Mouse (Mus musculus): ENCODE data around the gene Pds5a. TPM values are rescaled to one million over a fixed set of nuclear protein-coding genes. Genes with fewer than 3 reads are reported as not detected.

The Pds5a gene
- polyA plus RNA-seq, 1 experiment from 2014 or later = 23.1 TPM

DNA sequence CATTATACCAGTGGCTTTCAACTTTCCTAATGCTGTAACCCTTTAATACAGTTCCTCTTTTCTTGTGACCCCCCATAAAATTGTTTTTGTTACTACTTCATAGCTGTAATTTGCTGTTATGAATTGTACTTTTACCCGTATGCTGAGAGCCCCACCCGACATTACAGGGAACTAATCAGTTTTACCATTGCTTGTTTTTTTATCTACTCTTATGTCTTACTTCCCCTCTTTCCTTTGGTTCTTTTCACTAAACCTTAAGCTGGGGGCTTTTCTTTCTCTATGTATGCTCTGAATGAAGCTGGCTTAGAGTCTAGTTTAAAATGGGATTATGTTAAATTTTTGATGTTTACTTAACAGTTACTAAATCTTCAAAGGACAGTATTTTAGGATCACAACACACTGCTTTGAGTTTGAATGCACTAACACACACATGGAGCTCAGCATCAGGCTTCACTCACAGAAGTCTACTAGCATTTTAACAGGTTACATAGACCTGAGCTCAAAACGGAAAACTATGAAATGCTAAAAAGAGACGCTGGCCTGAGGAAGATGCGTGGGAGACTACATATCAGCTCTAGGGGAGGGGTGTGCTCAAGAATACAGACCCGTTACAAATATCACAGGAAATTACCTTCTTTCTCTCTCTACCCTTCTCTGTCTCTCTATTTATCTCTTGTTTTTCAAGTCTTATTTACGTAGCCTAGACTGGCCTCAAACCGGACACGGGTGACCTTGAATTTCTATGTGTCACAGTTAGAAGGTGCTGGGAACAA lies 84.7 kb downstream of the Pds5a start:
- Histone ChIP-seq H3K4me3 (replicated peaks) (no peak overlapping the region), H3K27me3 (no peaks in the 10 kb centered on the region), H3K36me3 (peaks cover 77% of the 10 kb centered on the region), H3K4me1 (replicated peaks) (peaks cover 15% of the 10 kb centered on the region), H3K9me3 (replicated peaks) (no peaks in the 10 kb centered on the region), H3K9ac (no peak overlapping the region), H3K27ac (no peak overlapping the region), H3K4me2 (no peak overlapping the region)
- DNase-seq (no peak), ATAC-seq (ENCODE audit: low read depth) (no peak)
- WGBS (ENCODE audit: insufficient replicate concordance) = 50% methylated on average over 9 of the region's 9 CpGs

DNA sequence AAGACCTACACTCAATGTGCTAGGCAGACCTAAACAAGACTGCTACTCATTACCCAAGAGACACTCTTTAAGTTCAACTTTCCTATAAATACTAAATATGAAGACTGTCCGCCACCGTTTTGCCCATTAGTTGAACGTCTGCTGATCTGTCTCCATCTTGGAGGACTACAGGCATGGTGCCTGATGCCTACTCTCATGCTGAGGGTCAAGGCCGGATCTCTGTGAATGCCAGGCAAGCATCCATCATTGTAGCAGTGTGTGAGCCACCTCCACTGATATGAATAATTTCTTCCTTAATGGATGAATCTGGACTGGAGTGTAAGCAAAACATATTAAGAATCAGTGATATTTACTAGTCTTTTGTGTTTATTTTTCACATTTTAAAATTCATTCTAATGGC lies 87.5 kb downstream of the Pds5a start:
- Histone ChIP-seq H3K27ac (no peak overlapping the region), H3K4me2 (no peak overlapping the region), H3K36me3 (peaks cover 65% of the 10 kb centered on the region), H3K27me3 (no peaks in the 10 kb centered on the region), H3K9me3 (replicated peaks) (no peaks in the 10 kb centered on the region), H3K4me1 (replicated peaks) (peaks cover 12% of the 10 kb centered on the region), H3K4me3 (replicated peaks) (no peak overlapping the region), H3K9ac (no peak overlapping the region)
- ATAC-seq (ENCODE audit: low read depth) (no peak), DNase-seq (no peak)
- WGBS (ENCODE audit: insufficient replicate concordance) = 79% methylated on average over 4 of the region's 4 CpGs

DNA sequence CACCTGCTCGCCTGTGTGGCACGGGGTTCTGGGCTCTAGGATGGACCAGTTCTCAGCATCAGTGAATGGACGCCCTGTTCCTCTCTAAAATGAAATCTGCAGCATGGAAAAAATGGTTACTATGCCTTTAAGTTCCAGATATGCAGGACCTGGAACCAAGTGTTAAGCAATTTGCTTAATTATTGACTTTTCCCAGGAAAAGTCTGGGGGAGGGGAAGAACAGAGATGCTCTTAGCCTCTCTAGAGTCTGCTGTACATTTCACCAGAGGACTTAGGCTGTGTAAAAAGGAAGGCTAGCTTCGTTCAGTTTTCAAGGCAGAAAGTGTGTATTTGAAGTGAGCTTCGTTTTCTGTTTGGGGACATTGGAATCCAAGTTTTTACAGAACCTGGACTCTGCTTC lies 88.3 kb downstream of the Pds5a start:
- Histone ChIP-seq H3K36me3 (peaks cover 64% of the 10 kb centered on the region), H3K4me3 (replicated peaks) (no peak overlapping the region), H3K27me3 (no peaks in the 10 kb centered on the region), H3K4me2 (no peak overlapping the region), H3K27ac (no peak overlapping the region), H3K9ac (no peak overlapping the region), H3K4me1 (replicated peaks) (peaks cover 12% of the 10 kb centered on the region), H3K9me3 (replicated peaks) (no peaks in the 10 kb centered on the region)
- DNase-seq (no peak), ATAC-seq (ENCODE audit: low read depth) (peak; percentile 41; the same call in 1 of the 2 replicates)
- WGBS (ENCODE audit: insufficient replicate concordance) = 80% methylated on average over 5 of the region's 5 CpGs

GRCm38 (mm10) chr5:65606820-65607219 lies 91.3 kb downstream of the Pds5a start:
- H3K27ac ChIP-seq = no peak overlapping the region
- H3K4me3 ChIP-seq (replicated peaks) = no peak overlapping the region
- H3K4me2 ChIP-seq = no peak overlapping the region
- no peaks in the 10 kb centered on the region for H3K4me1 ChIP-seq (replicated peaks)
- DNase-seq = no peak
- no peak overlapping the region for H3K9ac ChIP-seq
- whole genome bisulfite sequencing (ENCODE audit: insufficient replicate concordance) = 71% methylated on average over 1 of the region's 1 CpGs
- no peaks in the 10 kb centered on the region for H3K9me3 ChIP-seq (replicated peaks)
- no peaks in the 10 kb centered on the region for H3K27me3 ChIP-seq
- peaks cover 48% of the 10 kb centered on the region for H3K36me3 ChIP-seq
- no peak for ATAC-seq (ENCODE audit: low read depth)

GRCm38 (mm10) chr5:65599681-65600080 lies 98.4 kb downstream of the Pds5a start:
- H3K27ac ChIP-seq = no peak overlapping the region
- DNase-seq (no peak), ATAC-seq (ENCODE audit: low read depth) (no peak)
- H3K4me2 ChIP-seq = no peak overlapping the region
- H3K36me3 ChIP-seq = peaks cover 62% of the 10 kb centered on the region
- WGBS (ENCODE audit: insufficient replicate concordance) = 85% methylated on average over 7 of the region's 7 CpGs
- no peak overlapping the region for H3K4me3 ChIP-seq (replicated peaks)
- no peak overlapping the region for H3K9ac ChIP-seq
- H3K27me3 ChIP-seq = no peaks in the 10 kb centered on the region
- no peaks in the 10 kb centered on the region for H3K4me1 ChIP-seq (replicated peaks)
- H3K9me3 ChIP-seq (replicated peaks) = no peaks in the 10 kb centered on the region

DNA sequence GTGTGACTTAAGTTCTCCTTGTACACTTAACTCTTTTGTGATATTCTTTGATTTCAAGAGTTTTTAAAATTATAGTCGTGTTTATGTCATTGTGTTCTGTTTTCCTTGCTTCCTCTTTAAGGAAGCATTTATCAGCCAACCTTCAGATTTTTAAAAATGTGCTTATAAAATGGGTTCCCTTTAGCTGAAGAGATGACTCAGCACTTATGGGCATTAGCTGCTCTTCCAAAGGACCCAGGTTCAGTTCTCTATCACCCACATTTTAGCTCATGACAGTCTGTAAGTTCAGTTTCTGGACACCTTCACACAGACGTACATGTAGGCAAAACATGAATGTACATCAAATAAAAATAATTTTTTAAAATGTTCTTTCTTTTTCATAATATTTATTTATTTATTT lies 105.7 kb downstream of the Pds5a start:
- Histone ChIP-seq H3K4me2 (no peak overlapping the region), H3K4me1 (replicated peaks) (no peaks in the 10 kb centered on the region), H3K9ac (no peak overlapping the region), H3K9me3 (replicated peaks) (no peaks in the 10 kb centered on the region), H3K4me3 (replicated peaks) (no peak overlapping the region), H3K27me3 (no peaks in the 10 kb centered on the region), H3K27ac (no peak overlapping the region), H3K36me3 (peaks cover 56% of the 10 kb centered on the region)
- DNase-seq = no peak
- ATAC-seq (ENCODE audit: low read depth) = no peak
- WGBS (ENCODE audit: insufficient replicate concordance) = 73% methylated on average over 2 of the region's 2 CpGs

- Histone ChIP-seq H3K4me1 (replicated peaks) (no peaks in the 10 kb centered on the region), H3K9ac (no peak overlapping the region), H3K27ac (no peak overlapping the region), H3K4me2 (no peak overlapping the region), H3K36me3 (peaks cover 57% of the 10 kb centered on the region), H3K27me3 (no peaks in the 10 kb centered on the region), H3K4me3 (replicated peaks) (no peak overlapping the region), H3K9me3 (replicated peaks) (no peaks in the 10 kb centered on the region)
- no peak for DNase-seq
- ATAC-seq (ENCODE audit: low read depth) = no peak
- WGBS (ENCODE audit: insufficient replicate concordance) = 22% methylated on average over 1 of the region's 1 CpGs
These were observed 107.9 kb downstream of the Pds5a start for GRCm38 (mm10) chr5:65590199-65590598.

DNA sequence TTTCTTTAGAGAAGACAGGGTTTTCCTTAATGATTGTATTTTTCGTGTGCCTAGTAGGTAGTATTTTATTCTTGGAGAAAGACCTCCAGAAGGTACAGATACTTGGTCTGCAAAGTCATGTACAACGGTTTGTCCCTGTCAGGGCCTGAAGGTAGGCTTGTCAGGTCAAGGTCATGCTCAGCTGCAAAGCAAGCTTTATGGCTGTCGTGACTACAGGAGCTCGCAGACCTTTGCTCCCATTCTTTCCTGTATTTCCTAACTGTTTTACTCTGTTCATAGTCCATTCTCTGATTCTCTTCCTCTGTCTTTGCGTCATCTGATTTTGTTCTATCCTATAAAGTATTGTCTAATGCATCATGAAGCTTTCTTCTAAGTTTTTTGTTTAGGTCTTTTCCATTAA lies 111.8 kb downstream of the Pds5a start:
- 78% methylated on average over 5 of the region's 5 CpGs for WGBS (ENCODE audit: insufficient replicate concordance)
- Histone ChIP-seq H3K9me3 (replicated peaks) (no peaks in the 10 kb centered on the region), H3K36me3 (peaks cover 48% of the 10 kb centered on the region), H3K9ac (no peak overlapping the region), H3K27ac (no peak overlapping the region), H3K27me3 (no peaks in the 10 kb centered on the region), H3K4me2 (no peak overlapping the region), H3K4me3 (replicated peaks) (no peak overlapping the region), H3K4me1 (replicated peaks) (no peaks in the 10 kb centered on the region)
- DNase-seq (no peak), ATAC-seq (ENCODE audit: low read depth) (peak; percentile 47; the same call in 1 of the 2 replicates)

DNA sequence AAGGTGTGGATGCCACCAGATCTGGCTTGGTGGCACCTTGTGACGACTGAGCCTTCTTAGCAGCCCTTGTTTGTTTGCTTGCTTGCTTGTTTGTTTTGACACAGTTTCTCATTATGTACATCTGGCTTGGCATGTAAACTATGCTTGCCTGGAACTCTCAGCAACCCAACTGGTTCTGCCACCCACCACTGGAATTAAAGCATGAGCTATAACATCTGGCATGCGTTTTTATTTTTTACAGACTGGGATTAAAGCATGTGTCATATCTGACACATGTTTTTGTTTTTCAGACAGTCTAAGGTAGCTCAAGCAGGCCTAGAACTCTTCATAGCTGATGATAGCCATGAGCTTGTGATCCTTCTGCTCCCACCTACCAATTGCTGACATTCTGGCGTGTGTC lies 119.5 kb downstream of the Pds5a start:
- H3K36me3 ChIP-seq = peaks cover 48% of the 10 kb centered on the region
- H3K27me3 ChIP-seq = no peaks in the 10 kb centered on the region
- H3K4me3 ChIP-seq (replicated peaks) = no peak overlapping the region
- no peaks in the 10 kb centered on the region for H3K9me3 ChIP-seq (replicated peaks)
- 86% methylated on average over 3 of the region's 3 CpGs for WGBS (ENCODE audit: insufficient replicate concordance)
- H3K27ac ChIP-seq = no peak overlapping the region
- no peak overlapping the region for H3K9ac ChIP-seq
- H3K4me2 ChIP-seq = no peak overlapping the region
- H3K4me1 ChIP-seq (replicated peaks) = peaks cover 6% of the 10 kb centered on the region
- DNase-seq (no peak), ATAC-seq (ENCODE audit: low read depth) (no peak)

- Histone ChIP-seq H3K27me3 (no peaks in the 10 kb centered on the region), H3K4me3 (replicated peaks) (no peak overlapping the region), H3K4me1 (replicated peaks) (peaks cover 6% of the 10 kb centered on the region), H3K27ac (no peak overlapping the region), H3K9ac (no peak overlapping the region), H3K9me3 (replicated peaks) (no peaks in the 10 kb centered on the region), H3K36me3 (peaks cover 44% of the 10 kb centered on the region), H3K4me2 (no peak overlapping the region)
- DNase-seq (no peak), ATAC-seq (ENCODE audit: low read depth) (no peak)
- 78% methylated on average over 2 of the region's 2 CpGs for WGBS (ENCODE audit: insufficient replicate concordance)
These were observed 122.2 kb downstream of the Pds5a start for GRCm38 (mm10) chr5:65575896-65576295.

GRCm38 (mm10) chr5:65574876-65575275 lies 123.2 kb downstream of the Pds5a start:
- H3K4me1 ChIP-seq (replicated peaks) = peaks cover 6% of the 10 kb centered on the region
- H3K36me3 ChIP-seq = peaks cover 44% of the 10 kb centered on the region
- H3K27ac ChIP-seq = no peak overlapping the region
- ATAC-seq (ENCODE audit: low read depth) = no peak
- WGBS (ENCODE audit: insufficient replicate concordance) = 78% methylated on average over 2 of the region's 2 CpGs
- H3K4me2 ChIP-seq = no peak overlapping the region
- no peak overlapping the region for H3K4me3 ChIP-seq (replicated peaks)
- H3K9me3 ChIP-seq (replicated peaks) = no peaks in the 10 kb centered on the region
- DNase-seq = no peak
- H3K27me3 ChIP-seq = no peaks in the 10 kb centered on the region
- H3K9ac ChIP-seq = no peak overlapping the region

GRCm38 (mm10) chr5:65565486-65565885 lies 132.6 kb downstream of the Pds5a start:
- Histone ChIP-seq H3K36me3 (peaks cover 28% of the 10 kb centered on the region), H3K9ac (no peak overlapping the region), H3K27me3 (no peaks in the 10 kb centered on the region), H3K9me3 (replicated peaks) (no peaks in the 10 kb centered on the region), H3K4me2 (no peak overlapping the region), H3K4me1 (replicated peaks) (peaks cover 22% of the 10 kb centered on the region), H3K27ac (no peak overlapping the region), H3K4me3 (replicated peaks) (no peak overlapping the region)
- no peak for ATAC-seq (ENCODE audit: low read depth)
- 62% methylated on average over 2 of the region's 2 CpGs for WGBS (ENCODE audit: insufficient replicate concordance)
- DNase-seq = no peak
